Mouse (Mus musculus) midbrain, embryonic 11.5 days (tissue): ENCODE data around the gene Sprn. TPM values are rescaled to one million over a fixed set of nuclear protein-coding genes. Genes with fewer than 3 reads are reported as not detected.

ENCODE experiments used
- polyA plus RNA-seq: library from polyadenylated mRNA; unstranded; fragments of >200 nt; fragmentation: Nextera tagmentation; extraction: Ambion mirVana; gene quantifications from 2 replicates; pipeline ENCODE4 v1.2.1, GENCODE M21; 2014

The Sprn gene
- polyA plus RNA-seq, 1 experiment from 2014 or later = 0.89 TPM

Other genes with a start within 250 kb of the Sprn start
- gene Utf1, start 211.1 kb downstream of the Sprn start, polyA plus RNA-seq = not detected in 2 replicates
- 0.34 and 1.2 TPM in 2 replicates for gene 6430531B16Rik, start 176.1 kb downstream of the Sprn start, polyA plus RNA-seq
- 1.8 TPM in 2 replicates for gene Adam8, start 162.3 kb downstream of the Sprn start, polyA plus RNA-seq
- 36.3 and 43.1 TPM in 2 replicates for gene Zfp511, start 118.5 kb downstream of the Sprn start, polyA plus RNA-seq
- gene Tubgcp2, start 118.2 kb downstream of the Sprn start, polyA plus RNA-seq = 58.9 and 62.6 TPM in 2 replicates
- gene Msx3, start 105.8 kb downstream of the Sprn start, polyA plus RNA-seq = 6.1 and 8.0 TPM in 2 replicates
- 7.6 and 8.8 TPM in 2 replicates for gene Caly, start 72.3 kb downstream of the Sprn start, polyA plus RNA-seq
- gene Prap1, start 61.5 kb downstream of the Sprn start, polyA plus RNA-seq = not detected in 2 replicates
- gene Fuom, start 52.4 kb downstream of the Sprn start, polyA plus RNA-seq = 13.5 and 13.8 TPM in 2 replicates
- 12.1 and 14.7 TPM in 2 replicates for gene Paox, start 39.1 kb downstream of the Sprn start, polyA plus RNA-seq
- gene Echs1, start 38.4 kb downstream of the Sprn start, polyA plus RNA-seq = 163 and 178 TPM in 2 replicates
- 21.4 and 31.2 TPM in 2 replicates for gene Mtg1, start 17.3 kb downstream of the Sprn start, polyA plus RNA-seq
- gene Olfr522, start 9.9 kb upstream of the Sprn start, polyA plus RNA-seq = not detected in 2 replicates
- gene Olfr523, start 18.3 kb upstream of the Sprn start, polyA plus RNA-seq = not detected in 2 replicates
- gene Olfr524, start 51.1 kb upstream of the Sprn start, polyA plus RNA-seq = not detected in 2 replicates
- gene Cd163l1, start 63.4 kb upstream of the Sprn start, polyA plus RNA-seq = not detected in 2 replicates
- gene 5830411N06Rik, start 92.4 kb upstream of the Sprn start, polyA plus RNA-seq = not detected in 2 replicates
- not detected in 2 replicates for gene Olfr525, start 166.0 kb upstream of the Sprn start, polyA plus RNA-seq
- gene Olfr527, start 179.1 kb upstream of the Sprn start, polyA plus RNA-seq = not detected in 2 replicates
- not detected in 2 replicates for gene Olfr60, start 206.8 kb upstream of the Sprn start, polyA plus RNA-seq
- not detected in 2 replicates for gene Olfr530, start 221.5 kb upstream of the Sprn start, polyA plus RNA-seq
- gene Olfr531, start 248.0 kb upstream of the Sprn start, polyA plus RNA-seq = not detected in 2 replicates